Mouse (Mus musculus) embryonic facial prominence, embryonic 14.5 days (tissue): ENCODE results near the gene Ces3a. TPM values are rescaled to one million over a fixed set of nuclear protein-coding genes. Genes with fewer than 3 reads are reported as not detected.
"Not testable (repeated sequence)": the region's sequence is repeated elsewhere in the genome, so short reads cannot be mapped to it uniquely, and the experiment has no call there.

Source experiments
- ATAC-seq: fragments of 200-750 bp; cut with Nextera tagmentation; 2 replicates; pipeline ENCODE4 v1.8.0; 2017; ENCODE audit warnings: low read depth, moderate number of reproducible peaks, moderate TSS enrichment
- DNase-seq: peaks from one replicate; pipeline ENCODE4 v3.0.0-alpha.2; 2015; ENCODE audit warnings: low spot score
- H3K27ac ChIP-seq: fragments of 300-500 bp; sonication (generic); replicated peaks from 2 replicates; pipeline ENCODE4 v1.5.1; 2014; ENCODE audit warnings: low read depth, mild to moderate bottlenecking, low read length, moderate library complexity
- H3K27me3 ChIP-seq: fragments of 300-500 bp; sonication (generic); replicated peaks from 2 replicates; pipeline ENCODE4 v1.6.1; 2014; ENCODE audit warnings: low read length; ENCODE audit not compliant: control insufficient read depth, insufficient read depth
- H3K36me3 ChIP-seq: fragments of 300-500 bp; sonication (generic); 2 replicates; pipeline ENCODE4 v1.6.1; 2014; ENCODE audit warnings: low read length, mixed read lengths; ENCODE audit not compliant: control insufficient read depth, insufficient read depth
- H3K4me1 ChIP-seq: fragments of 300-500 bp; sonication (generic); 2 replicates; pipeline ENCODE4 v1.6.1; 2014; ENCODE audit warnings: antibody characterized with exemption, low read length; ENCODE audit not compliant: control insufficient read depth, insufficient read depth
- H3K4me2 ChIP-seq: fragments of 300-500 bp; sonication (generic); 2 replicates; pipeline ENCODE4 v1.6.1; 2014; ENCODE audit warnings: low read depth, mild to moderate bottlenecking, low read length, moderate library complexity, mixed read lengths
- H3K4me3 ChIP-seq: fragments of 300-500 bp; sonication (generic); 2 replicates; pipeline ENCODE4 v1.5.1; 2014; ENCODE audit warnings: low read depth, mild to moderate bottlenecking, low read length
- H3K9ac ChIP-seq: fragments of 300-500 bp; sonication (generic); 2 replicates; pipeline ENCODE4 v1.6.1; 2014; ENCODE audit warnings: low read depth, mild to moderate bottlenecking, low read length, moderate library complexity, mixed read lengths
- H3K9me3 ChIP-seq: fragments of 300-500 bp; sonication (generic); 2 replicates; pipeline ENCODE4 v1.6.1; 2016; ENCODE audit warnings: low read length; ENCODE audit not compliant: control insufficient read depth
- WGBS: fragments of 180-500 bp; shearing (Covaris S2); extraction: QIAGEN DNeasy Blood & Tissue Kit; methylation state at CpG from one replicate; pipeline ENCODE4 v1.1.7; 2014; 5-methylcytosine and 5-hydroxymethylcytosine counted together
- polyA plus RNA-seq: library from polyadenylated mRNA; unstranded; fragments of >200 nt; fragmentation: Nextera tagmentation; extraction: Ambion mirVana; gene quantifications from 2 replicates; pipeline ENCODE4 v1.2.1, GENCODE M21; 2014

The Ces3a gene
- polyA plus RNA-seq, 1 experiment from 2014 or later = not detected

DNA sequence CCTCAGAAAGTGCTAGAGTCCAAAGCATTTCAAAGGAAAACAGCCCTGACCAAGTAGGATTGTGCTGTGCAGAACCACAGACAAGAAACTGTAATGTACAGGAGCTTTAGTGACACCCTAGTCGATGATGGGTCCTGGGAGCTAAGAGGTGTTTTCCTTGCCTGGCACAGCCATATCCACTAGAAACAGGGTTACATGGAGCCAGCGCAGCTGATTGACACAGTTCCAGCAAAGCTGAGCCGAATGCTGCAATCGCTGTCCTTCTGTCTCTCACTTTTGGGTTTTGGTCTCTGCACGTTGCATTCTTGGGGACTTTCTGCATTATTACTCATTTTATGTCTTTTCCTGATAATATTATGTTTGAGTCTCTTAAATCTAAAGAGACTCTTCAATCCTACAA lies 30.2 kb downstream of the Ces3a start:
- Histone ChIP-seq H3K27ac (no peak overlapping the region), H3K4me1 (no peaks in the 10 kb centered on the region), H3K4me3 (no peak overlapping the region), H3K9ac (no peak overlapping the region), H3K27me3 (no peaks in the 10 kb centered on the region), H3K4me2 (no peak overlapping the region), H3K36me3 (no peaks in the 10 kb centered on the region), H3K9me3 (no peaks in the 10 kb centered on the region)
- WGBS = 72% methylated on average over 5 of the region's 5 CpGs
- no peak for DNase-seq
- ATAC-seq = no peak

DNA sequence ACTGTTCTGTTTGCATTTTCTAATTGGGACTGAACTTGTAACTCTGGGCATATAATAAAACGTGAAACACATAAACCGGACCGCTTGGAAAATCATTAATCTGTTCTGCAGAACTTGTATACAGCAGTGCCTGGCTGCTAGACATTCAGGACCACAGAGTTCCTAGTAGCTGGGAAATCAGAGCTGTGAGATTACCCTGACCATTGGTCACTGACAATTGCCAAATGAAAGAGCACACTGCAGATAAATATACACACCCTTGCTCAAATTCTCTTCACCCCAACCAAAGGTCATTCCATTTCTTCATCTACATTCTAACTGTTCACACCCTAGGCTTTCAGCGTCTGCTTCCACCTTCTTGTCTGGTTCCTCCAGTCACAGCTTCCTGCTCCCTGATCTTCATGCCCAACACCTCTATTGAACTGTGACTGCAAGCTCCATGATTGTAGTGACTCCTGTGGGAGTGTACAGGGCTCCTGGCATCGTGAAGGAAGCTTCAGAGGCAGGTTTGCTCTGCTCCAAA lies 32.5 kb downstream of the Ces3a start:
- no peaks in the 10 kb centered on the region for H3K27me3 ChIP-seq
- ATAC-seq (no peak), DNase-seq (no peak)
- no peak overlapping the region for H3K4me2 ChIP-seq
- no peak overlapping the region for H3K27ac ChIP-seq
- H3K36me3 ChIP-seq = no peaks in the 10 kb centered on the region
- WGBS = 71% methylated on average over 5 of the region's 5 CpGs
- H3K9ac ChIP-seq = no peak overlapping the region
- no peak overlapping the region for H3K4me3 ChIP-seq
- no peaks in the 10 kb centered on the region for H3K9me3 ChIP-seq
- no peaks in the 10 kb centered on the region for H3K4me1 ChIP-seq

DNA sequence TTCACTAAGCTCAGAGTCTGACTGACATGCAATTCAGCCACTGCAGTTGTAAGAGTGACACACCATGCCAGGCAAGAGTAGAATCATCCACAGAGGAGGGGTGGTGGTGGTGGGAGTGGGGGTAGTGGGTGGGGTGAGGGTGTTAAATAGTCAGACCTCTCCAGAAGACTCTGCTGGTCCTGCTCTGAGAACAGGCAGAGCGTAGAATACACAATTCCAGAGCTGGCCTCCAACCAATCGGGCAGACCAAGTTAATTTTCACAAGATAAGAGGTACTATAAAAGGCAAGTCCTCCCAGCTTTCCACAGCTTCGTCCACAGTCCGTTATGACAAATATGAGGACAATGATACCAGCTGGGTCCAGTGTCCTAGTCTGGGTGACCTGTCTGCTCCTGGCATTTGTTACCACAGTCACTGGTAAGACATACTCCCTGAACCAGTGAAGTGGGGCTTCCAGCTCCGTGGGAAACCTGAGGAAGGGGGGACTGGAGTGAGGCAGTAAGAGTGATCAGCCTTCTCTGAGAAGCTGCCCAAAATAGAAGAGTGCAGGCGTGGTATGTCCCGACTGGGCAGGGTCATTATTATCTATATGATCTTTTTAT lies 35.1 kb downstream of the Ces3a start, which contains the start of gene Ces3b:
TSS of gene Ces3b (plus strand) at position 305 of the 602 bp plus-strand sequence.
- H3K4me1 ChIP-seq = no peaks in the 10 kb centered on the region
- H3K4me2 ChIP-seq = no peak within 1 kb of the TSS
- no peaks in the 10 kb centered on the region for H3K27me3 ChIP-seq
- H3K27ac ChIP-seq = no peak within 1 kb of the TSS
- no peaks in the 10 kb centered on the region for H3K36me3 ChIP-seq
- H3K4me3 ChIP-seq = no peak within 1 kb of the TSS
- 75% methylated on average over 7 of the region's 7 CpGs for WGBS
- ATAC-seq (no peak), DNase-seq (no peak)
- H3K9me3 ChIP-seq = no peaks in the 10 kb centered on the region
- no peak within 1 kb of the TSS for H3K9ac ChIP-seq

DNA sequence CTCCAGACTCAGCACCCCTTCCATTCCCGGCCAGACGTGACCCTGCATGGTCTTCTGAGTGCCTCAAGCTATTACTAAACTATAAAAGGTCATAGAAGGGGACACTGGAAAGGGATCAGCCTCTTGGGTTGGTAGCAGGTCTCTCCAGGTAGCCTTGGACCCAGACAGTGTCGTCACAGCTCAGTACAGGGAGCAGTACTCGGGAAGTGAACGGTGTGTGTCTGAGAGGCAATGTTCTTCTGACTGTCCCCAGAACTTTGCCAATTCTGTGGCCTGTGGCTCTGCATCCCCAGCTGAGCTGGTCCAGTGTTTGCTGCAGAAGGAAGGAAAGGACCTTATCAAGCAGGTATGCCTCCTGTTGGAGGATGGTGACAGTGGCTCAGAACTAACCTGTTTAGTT lies 39.8 kb downstream of the Ces3a start:
- H3K27ac ChIP-seq, DNase-seq, H3K27me3 ChIP-seq, H3K4me2 ChIP-seq, H3K4me3 ChIP-seq, H3K9ac ChIP-seq, H3K36me3 ChIP-seq, H3K9me3 ChIP-seq, ATAC-seq, H3K4me1 ChIP-seq: not testable (repeated sequence)
- WGBS = 82% methylated on average over 3 of the region's 5 CpGs

DNA sequence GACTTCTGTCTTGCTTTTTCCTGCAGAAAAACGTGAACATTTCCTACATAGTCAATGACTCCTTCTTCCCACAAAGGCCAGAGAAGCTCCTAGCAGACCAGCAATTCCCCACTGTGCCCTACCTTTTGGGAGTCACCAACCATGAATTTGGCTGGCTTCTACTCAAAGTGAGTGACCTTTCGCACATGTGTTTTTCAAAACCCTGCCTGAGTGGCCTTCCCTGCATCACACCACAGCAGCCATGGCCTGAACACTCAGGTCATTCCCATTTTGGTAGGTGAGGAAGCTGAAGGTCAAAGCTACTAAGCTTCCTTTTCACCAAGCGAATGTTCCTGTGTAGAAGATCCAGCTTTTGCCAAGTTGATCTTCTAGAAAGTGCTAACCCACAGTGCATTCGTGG lies 40.2 kb downstream of the Ces3a start:
- no peak overlapping the region for H3K4me2 ChIP-seq
- DNase-seq (no peak), ATAC-seq (no peak)
- H3K9ac ChIP-seq = no peak overlapping the region
- H3K9me3 ChIP-seq = no peaks in the 10 kb centered on the region
- H3K36me3 ChIP-seq = no peaks in the 10 kb centered on the region
- H3K27ac ChIP-seq = no peak overlapping the region
- H3K4me3 ChIP-seq = no peak overlapping the region
- 70% methylated on average over 4 of the region's 4 CpGs for WGBS
- no peaks in the 10 kb centered on the region for H3K4me1 ChIP-seq
- no peaks in the 10 kb centered on the region for H3K27me3 ChIP-seq

DNA sequence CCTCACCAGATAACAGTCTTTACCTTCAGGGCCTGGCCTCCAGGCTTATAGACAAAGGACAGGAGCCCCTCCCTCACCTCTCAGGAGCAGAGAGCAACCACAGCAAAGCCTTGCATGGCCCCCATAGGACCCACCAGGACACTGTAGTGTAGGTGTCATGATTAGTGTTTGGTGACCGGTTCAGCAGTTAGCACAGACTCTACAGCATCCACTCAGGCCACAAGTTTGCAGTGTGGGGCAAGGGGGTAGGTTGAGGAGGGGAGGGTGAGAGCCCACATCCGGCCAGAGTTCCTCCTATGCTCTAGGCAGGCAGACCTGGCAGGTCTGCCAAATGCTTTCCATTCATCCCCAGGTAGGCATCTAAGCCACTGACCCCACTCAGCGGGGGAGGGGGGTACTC lies 45.6 kb downstream of the Ces3a start:
- 100% methylated on average over 1 of the region's 3 CpGs for WGBS
- no peak for DNase-seq
- Histone ChIP-seq H3K9ac (no peak overlapping the region), H3K4me3 (no peak overlapping the region), H3K36me3 (no peaks in the 10 kb centered on the region), H3K4me1 (no peaks in the 10 kb centered on the region), H3K9me3 (no peaks in the 10 kb centered on the region), H3K27ac (no peak overlapping the region), H3K27me3 (no peaks in the 10 kb centered on the region), H3K4me2 (no peak overlapping the region)
- no peak for ATAC-seq

DNA sequence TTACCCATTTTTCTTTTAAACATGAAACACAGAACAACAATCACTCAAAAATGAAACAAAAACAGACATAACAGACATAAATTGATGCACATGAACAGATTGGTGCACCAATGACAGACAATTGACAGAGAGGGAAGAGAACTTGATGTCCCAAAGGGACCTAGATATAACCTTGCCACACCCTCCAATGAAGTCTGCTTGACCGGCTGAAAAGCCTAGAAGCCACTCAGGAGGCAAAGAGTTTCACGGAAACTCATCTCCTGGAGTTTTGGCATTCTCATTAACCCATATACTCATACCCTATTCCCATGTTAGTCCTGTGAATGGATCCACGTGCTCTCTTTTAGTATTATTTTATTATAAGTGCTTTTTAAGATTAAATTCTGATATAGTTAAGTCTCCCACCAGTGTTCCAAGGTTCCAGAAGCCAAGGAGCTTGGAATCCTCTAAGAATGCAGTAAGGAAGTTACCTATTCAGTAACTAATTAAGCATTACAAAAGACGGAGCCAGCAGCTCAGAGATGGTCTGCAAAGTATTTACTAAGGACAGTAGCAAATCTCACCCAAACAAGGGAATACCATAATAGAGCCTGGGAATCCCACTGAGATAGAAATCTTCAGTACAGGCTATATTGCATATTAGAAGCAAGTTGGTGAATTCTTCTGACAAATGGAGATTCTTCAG lies 53.8 kb downstream of the Ces3a start:
- H3K27ac ChIP-seq, H3K27me3 ChIP-seq, DNase-seq, H3K9ac ChIP-seq, H3K36me3 ChIP-seq, H3K9me3 ChIP-seq, H3K4me2 ChIP-seq, H3K4me1 ChIP-seq, H3K4me3 ChIP-seq, ATAC-seq: not testable (repeated sequence)
- WGBS = 73% methylated on average over 4 of the region's 4 CpGs

DNA sequence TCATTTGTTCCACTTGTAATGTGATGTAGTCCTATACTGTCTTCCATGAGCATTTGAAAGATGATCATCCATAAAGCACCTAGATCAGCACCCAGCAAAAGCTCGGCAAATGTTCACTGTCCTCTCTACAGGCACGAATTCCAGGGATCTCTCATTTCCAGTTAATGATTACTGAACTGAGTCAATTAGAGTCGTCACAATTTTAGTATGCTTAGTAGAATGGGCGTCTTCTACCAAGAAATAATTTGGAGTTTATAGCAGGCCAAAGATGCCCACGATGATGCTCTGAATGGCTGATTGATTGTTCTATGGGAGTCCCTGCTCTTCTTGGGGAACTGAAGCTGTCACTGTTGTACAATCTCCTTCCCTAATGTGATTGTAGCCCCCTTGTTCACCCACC lies 55.3 kb downstream of the Ces3a start:
- H3K9ac ChIP-seq, H3K4me1 ChIP-seq, H3K4me3 ChIP-seq, H3K27me3 ChIP-seq, H3K9me3 ChIP-seq, H3K36me3 ChIP-seq, DNase-seq, H3K4me2 ChIP-seq, ATAC-seq, H3K27ac ChIP-seq: not testable (repeated sequence)
- 79% methylated on average over 5 of the region's 5 CpGs for WGBS

DNA sequence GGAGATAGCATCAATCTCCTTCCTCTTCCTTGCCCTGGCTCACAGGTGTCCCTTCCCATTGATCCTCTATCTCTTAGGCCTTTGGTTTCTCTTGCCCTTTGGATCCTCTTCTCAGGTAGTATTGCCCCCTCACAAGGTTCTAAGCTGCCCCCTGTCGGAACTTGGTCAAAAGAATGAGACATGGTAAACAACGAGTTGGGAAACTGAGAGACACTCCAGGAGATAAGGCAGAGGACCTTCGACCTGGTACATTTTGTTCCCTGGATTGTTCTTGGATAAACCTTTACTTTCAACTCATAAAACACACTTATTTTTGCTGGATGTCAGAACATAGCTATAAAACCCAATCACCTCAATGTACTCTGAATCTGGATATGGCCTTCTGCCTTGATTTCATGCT lies 55.8 kb downstream of the Ces3a start:
- Histone ChIP-seq H3K9me3 (no peaks in the 10 kb centered on the region), H3K4me2 (no peak overlapping the region), H3K27ac (no peak overlapping the region), H3K4me3 (no peak overlapping the region), H3K9ac (no peak overlapping the region), H3K4me1 (no peaks in the 10 kb centered on the region), H3K36me3 (no peaks in the 10 kb centered on the region), H3K27me3 (no peaks in the 10 kb centered on the region)
- ATAC-seq = no peak
- no peak for DNase-seq
- WGBS = 86% methylated on average over 3 of the region's 3 CpGs
